Mouse (Mus musculus): ENCODE data around the gene Frem2. TPM values are rescaled to one million over a fixed set of nuclear protein-coding genes. Genes with fewer than 3 reads are reported as not detected.
A peak's percentile ranks its signal among the peaks of the same experiment; 100 is the strongest.

Frem2 gene
- total RNA-seq (2021) = 1 to 10 TPM; 2.0 to 2.1 TPM
- long read RNA-seq, full-length matches to known transcripts = 1 of 2 reads
- long read RNA-seq, partial matches to known transcripts = 1 of 2 reads
- long read RNA-seq, other reads (novel, unspliced or antisense) = 0 of 2 reads

DNA sequence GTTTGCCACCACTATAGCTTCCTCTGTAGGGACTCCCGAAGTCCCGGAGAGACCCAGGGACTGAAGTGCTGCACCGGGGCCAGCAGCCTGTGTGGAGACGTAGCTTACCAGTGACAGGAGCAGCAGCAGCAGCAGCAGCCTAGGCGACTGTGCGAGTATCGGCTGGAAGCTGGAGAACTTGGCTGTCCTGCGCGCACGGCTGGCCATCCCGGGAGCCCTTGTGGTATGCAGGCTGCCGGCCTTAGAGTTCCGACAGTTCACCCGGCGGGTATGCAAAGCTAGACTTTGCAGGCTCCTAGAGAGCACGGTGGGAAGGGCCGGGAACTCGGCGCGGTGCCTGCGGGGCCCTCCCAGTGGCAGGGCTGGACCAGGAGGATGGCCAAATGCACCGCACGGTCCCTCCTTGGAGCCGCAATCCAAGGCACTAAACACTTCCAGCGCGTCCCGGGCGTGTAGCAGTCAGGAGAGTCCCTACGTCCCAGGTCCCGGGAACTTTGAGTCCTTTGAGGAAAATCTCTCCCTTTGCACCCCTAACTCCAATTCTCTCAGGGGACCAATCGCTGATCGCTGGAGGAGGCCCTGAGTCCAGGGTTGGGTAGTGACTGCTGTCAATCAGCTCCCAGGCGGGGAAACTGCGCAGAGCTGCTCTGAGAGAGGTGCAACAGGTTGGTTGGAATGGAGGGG, at the start of gene Frem2:
Gene Frem2 (minus strand): TSS at position 478 of the 684 bp plus-strand sequence.
- peak; percentile 52 to 69 for DNase-seq (ENCODE audit: low spot score in 2 of 2)

DNA sequence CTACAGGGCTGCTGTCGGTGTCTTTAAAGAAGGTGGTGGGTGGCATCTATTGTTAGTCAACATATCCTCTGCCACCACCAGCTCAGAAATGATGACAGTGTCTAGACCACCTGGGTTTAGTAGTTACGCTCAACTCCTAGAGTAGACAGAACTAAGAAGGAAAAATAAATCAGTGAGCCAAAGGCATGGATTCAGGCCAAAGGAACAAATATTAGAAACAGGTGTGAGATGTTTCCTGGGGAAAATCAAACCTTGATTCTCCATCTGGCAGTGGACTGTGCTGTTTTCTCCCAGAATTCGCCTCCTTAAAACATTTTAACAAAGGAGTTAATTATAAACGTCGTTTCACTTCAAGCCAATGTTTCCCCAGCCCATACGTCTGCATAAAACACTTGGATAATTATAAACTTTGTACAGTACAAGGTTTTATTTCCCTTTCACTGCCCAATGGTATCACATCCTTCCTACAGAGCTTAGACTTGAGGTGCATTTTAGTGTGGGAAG, 48.9 kb upstream of the Frem2 start:
- DNase-seq (ENCODE audit: low spot score in 2 of 2) = no peak

DNA sequence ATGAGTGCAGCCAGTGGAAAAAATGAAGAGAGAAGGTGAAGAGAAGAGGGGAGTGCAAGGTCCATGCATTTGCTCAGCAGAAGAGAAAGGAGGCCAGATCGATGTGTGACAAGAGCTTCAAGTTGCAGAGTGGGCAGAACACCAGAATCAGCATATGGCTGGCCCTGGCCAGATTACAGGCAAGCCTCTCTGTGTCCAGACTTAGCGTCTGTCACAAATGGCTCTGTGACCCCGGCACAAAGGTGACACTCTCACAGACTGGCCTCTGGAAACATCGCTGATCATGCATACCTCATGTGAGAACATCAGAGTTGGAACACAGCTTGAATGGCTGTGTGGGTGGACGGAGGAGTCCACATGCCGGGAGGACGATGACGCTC, 46.0 kb upstream of the Frem2 start:
- DNase-seq (ENCODE audit: low spot score in 2 of 2) = no peak

DNA sequence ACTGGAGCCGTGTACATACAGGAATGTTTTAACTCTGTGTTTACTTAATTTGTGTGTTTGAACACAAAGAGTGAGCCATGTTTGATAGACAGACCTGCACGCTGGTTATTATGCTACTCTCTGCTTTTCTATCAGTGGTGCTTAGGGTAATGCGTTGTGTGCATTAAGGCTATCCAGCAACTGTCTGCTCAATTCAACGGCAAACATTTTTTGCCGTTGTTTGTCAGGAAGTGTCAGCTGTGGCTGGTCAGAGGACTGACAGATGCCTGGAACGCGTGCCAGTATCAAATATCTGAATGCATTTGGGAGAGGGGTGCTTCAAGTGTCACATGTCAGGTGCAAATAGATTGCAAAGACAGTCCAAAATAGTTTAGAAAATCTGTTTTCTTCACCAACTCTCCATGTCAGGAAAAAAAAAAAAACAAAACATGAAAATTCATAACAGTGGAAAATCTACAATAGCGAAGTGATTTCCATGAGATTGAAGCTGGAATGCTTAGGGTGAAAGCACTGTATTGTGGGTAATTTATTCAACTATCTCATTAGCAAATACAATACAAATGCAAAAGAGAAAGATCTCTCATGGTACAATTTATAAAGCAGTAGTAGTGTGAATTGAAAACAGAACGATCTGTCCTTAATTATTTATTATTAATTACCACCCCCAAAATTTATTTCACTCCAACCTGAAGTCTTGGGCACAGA, 45.4 kb upstream of the Frem2 start:
- no peak for DNase-seq (ENCODE audit: low spot score in 2 of 2)

DNA sequence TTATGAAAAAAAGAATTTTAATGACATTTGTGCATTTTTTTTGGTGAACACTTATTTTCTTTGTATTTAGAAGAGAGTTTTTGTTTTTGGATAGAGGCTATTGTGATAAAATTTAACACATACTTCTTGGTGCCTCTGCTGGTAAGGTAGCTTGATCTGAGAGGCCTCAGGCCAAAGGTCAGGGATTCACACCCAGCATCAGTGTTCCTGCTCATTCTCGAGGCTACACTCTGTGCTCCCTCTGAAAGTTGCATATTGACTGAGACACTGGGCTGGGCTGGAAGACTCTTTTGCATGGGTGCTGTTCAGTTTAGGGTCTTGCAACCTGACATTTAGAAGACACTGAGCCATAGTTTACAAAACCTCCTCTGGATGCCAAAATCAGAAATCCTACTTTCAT, 44.8 kb upstream of the Frem2 start:
- no peak for DNase-seq (ENCODE audit: low spot score in 2 of 2)

DNA sequence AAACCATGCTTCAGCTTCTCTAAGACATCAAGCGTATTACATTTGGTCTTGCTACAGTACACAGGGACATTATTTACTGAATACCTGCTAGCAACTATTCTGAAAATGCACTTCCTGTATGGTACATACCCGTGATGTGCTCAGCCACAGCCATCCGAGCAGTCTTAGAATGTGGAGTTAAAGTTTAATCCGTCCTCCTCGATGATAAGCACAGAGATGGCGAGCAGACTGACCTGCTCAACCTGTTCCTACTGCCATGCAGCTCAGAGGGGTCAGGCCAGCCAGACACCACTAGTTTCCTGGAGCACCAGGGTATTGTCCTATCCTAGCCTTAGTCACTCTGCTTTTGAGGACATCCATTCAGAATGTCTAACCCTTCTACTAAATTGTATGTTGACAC, 30.6 kb upstream of the Frem2 start:
- DNase-seq (ENCODE audit: low spot score in 2 of 2) = no peak

DNA sequence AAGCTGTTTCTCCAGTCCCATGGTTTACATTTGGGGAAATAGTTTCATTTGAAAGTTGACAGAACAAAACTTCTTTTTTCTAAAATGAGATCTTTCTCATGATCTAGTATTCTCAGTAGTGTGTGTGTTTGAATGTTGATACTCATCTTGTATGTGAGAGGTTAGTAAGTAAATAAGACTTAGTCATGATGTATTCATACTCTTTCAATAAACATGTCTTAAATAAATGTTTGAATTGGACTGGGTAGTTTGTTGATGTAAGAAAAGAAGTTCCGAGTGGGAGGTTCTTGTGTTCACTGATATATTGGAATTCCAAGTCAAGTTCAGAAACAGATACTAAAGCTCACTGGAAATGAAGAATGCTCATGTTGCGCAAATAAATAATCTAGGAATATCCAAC, 25.1 kb upstream of the Frem2 start:
- DNase-seq (ENCODE audit: low spot score in 2 of 2) = no peak

DNA sequence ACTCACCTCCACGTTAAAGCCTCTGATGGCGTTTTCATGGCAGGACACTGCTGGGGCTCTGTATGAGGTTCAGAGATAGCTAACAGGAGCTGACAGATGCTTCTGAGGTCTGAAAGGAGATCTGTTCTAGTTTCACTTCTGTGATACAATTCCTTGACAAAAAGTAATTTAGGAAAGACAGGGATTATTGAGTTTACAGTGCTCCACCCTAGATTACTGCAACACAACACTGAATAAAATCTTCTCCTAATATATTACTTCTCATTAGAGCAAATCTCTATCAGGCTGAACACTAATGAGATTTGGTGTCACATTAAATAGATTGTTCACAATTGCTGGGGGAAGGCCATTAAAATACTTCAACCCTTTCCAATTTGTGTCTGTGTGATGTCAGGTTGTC, 23.7 kb upstream of the Frem2 start:
- no peak for DNase-seq (ENCODE audit: low spot score in 2 of 2)

DNA sequence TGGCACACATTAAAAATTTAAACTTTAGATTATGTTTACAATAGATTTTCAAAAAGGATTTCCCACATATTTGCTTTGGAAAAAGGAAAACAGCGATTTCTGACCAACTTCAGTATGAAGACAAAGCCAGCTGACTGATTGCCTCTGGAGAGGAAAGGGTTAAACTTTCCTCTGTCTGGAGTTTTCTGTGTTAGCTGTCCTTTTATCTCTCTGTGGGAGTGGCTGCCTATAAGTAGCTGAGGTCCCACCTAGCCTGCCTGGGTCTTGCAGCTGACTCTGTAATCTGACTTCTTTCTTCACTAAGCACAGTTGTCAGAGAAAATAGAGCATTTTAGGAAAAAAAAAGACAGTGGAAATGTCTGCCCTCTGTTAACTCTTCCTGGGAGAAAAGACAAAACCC, 17.1 kb upstream of the Frem2 start:
- no peak for DNase-seq (ENCODE audit: low spot score in 2 of 2)

DNA sequence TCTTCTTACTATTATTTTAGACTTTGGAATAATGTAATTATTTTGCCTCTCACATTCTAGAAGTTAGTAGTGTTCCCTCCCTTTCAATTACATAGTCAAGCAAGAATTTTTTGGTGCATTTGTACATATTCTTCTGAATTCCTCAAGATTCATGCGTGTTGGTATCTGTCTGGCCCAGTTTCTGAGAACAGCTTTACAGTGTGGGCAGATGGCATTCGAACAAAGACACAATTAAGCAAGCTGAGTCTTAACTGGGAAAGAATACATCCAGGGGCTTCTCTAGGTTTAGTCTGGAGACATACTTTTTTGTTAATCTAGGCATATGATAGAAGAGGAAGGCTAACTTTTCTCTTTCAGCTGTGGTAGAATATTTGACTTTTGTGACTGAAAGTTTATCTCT, 12.6 kb upstream of the Frem2 start:
- peak; percentile 25 to 53 for DNase-seq (ENCODE audit: low spot score in 2 of 2)

DNA sequence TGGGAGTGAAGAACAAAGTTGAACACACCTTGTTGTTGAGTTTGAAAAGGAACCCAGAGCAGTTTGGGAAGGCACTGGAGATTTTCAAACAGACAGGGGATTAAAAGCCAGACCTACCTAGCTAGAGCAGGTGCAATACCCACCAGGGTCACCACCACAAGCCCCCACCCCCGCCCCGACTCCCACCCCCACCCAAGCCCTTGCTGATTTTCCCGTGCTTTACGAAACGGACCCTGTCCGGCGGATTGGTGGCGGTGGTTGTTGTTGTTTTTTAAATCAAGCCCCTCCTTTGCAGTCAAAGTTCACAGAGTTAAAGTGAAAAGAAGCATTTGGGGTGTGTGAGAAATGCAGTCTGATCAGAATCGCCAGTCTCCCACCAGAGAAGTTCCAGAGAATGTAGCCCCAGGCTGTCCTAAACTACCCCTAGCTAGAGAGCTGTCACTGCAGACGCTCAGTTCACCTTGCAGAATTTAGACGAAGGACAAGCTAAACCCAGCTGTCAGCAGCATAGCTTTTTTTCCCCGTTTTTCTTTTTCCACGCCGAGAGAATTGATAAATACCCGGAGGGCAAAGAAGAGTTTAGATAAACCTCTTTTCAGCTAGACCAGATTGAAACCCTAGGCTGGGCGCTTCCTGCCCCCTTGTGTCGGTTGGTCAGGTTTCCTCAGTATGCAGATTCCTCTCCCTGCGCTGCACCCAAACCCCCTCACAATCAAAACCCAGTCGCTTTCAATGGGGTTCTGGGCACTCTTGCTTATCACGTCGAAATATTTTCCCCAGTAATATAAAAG, 784 bp upstream of the Frem2 start:
- DNase-seq (ENCODE audit: low spot score in 2 of 2) = peak in 1 of 2 experiments; percentile 35

DNA sequence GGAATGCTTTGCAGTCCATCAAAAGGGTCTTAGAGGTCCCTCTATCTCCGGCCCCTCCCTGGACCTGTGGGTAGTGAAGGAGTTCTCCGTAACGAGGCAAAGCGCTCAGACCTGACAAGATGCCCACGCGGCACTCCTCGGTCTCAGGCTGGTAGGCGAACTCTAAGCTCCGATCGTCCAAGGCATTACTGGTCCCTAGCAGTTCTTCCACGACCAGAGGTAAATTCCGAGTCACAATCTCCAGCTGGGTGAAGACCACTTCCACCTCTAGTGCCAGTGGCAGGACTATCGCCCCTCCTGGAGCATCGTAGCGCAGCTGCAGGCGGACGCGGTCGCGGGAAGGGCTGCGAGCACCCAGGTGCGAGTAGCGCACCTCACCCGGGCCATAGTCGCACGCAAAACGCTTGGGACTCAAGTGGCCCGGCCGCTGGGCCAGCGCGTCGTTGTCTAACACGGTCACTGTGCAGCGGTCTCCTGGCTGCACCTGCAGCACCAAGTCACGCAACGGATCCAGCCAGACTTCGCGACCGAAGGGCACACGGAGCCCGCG, 752 bp downstream of the Frem2 start:
- DNase-seq (ENCODE audit: low spot score in 2 of 2) = no peak

DNA sequence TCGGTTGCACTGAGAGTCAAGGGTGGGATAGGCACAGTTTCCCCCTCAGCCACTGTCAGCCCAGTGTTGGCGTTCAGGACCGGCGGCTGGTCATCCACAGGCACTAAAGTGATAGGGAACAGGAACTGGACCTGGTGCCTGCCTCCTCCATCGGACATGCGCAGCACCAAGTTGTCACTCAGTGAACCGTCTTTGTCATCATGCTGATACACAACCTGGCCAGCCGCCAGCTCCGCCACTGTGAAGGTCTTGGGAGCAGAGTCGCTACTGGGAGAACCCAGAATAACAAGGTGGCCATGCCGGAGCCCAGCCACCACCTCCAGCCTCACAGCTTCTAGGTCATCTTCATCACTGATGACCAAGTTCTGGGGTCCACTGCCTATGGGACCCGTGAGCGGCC, 1.8 kb downstream of the Frem2 start:
- no peak for DNase-seq (ENCODE audit: low spot score in 2 of 2)

DNA sequence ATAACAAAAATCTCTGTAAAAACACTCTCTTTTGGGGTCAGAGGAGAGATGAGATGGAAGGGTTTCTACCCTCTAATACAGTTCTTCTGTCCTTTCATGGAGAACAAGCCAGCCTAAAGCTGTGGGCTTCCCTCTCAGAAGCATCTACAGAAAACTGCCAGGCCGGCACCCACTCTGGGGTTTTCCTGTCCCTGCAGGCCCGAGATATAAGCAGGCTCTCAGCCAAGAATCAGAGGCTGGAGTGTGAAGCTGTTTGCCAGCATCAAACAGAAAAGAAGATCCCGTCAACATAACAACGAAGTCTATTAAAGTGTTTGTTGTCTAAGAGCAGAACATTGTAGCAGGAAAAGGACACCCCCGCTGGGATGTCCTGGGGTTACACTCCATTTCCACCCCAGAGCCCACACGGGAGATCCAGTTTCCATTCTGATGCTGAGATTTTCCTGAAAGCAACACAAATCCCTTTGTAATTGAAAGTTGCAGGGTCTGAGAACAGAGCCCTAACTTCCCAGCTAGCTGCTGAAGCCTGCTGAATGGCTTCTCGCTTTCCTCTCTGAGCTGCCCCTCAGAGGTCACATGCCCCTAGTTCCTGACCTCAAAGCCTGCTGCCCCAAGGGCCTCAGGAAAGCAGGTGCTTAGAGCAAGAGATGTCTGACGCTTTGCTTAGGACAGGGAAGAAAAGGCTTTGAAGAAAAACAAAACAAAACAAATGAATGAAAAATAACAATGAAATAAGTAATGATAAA, 7.0 kb downstream of the Frem2 start:
- DNase-seq (ENCODE audit: low spot score in 2 of 2) = no peak

DNA sequence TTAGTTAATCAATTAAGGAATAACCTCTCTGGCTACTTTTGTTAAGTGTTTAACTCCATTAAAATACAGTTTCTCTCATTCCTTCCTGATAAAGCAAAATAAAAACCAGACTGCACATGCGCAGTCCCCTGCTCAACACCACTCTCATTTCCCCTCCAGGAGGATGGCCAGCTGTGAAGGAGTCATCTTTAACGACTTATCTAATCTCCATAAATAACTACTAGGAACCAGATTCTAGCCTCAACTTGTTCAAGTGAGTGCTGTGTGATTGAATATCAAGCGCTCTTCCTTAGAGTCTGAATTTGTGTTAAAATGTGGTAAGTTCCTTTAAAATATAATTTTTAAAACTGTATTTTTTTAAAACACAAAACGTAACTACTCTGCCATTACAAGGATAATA, 7.7 kb downstream of the Frem2 start:
- DNase-seq (ENCODE audit: low spot score in 2 of 2) = no peak

DNA sequence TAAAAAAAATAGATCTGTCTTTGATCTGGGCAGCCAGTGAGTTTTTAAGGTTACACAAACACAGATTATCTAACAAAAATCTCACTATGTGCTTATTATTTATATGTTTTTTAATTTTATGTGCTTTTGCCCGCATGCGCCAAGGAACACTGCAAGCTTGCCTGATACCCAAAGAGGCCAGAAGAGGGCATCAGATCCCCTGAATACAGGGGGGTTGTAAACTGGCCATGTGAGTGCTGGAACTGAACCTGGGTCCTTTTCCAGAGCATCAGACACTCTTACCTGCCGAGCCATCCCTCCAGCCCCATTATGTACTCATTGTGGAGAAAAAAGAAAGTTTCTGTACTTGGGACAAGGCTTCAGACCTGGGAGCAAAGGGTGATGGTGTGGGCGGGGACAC, 8.3 kb downstream of the Frem2 start:
- DNase-seq (ENCODE audit: low spot score in 2 of 2) = no peak

DNA sequence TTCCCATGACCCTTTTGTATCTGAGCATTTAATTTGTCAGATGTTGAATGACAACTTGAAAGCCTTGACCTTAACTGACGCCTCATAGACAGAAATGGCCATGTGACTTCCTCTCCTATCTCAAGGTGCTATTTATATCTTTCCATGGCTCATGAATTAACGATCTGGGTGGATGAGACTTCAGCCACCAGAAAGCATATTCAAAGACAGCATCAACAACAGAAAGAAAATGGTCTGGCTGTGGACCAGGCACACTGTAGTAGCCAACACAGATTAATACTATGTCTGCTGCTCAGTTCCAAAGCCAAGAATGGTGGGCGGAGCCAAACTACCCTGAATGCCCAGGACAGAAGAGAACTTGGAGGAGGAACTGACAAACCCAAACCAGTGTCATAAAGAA, 21.2 kb downstream of the Frem2 start:
- no peak for DNase-seq (ENCODE audit: low spot score in 2 of 2)

DNA sequence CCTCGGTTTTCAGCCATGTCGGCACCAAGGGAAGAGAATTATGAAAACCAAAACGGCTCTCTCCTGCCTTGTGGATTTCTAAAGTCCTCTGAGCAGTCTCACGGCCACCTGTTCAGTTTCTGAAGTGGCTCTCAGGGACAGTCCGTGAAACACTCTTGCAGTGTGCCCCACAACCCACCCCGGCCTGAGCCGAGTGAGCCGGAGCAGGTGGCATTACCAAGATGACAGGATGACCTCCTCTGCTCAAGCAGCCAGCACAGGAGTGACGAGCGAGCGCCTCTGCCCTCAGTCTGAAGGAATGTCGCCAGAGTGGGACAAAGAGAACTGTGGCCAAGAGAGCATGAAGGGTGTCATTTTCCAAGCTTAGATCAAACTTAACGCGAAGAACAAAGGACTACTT, 26.0 kb downstream of the Frem2 start:
- no peak for DNase-seq (ENCODE audit: low spot score in 2 of 2)

DNA sequence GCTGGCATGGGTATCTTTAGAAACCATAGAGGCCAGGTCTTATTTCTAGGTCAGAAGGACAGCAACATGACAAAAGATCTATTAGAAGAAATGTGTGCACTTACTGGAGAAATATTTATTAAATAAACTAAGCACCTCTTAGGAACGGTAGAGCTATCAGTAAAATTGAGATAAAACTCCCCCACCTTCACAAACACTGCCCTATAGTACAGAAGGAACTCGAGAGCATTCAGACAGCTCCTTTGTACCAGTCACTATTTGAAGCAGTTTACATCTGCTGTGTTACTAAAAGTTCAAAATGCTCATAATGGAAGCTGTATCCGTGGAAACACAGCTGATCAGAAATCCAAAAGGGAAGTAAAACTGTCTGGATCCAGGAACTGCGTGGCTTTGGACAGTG, 26.5 kb downstream of the Frem2 start:
- no peak for DNase-seq (ENCODE audit: low spot score in 2 of 2)

DNA sequence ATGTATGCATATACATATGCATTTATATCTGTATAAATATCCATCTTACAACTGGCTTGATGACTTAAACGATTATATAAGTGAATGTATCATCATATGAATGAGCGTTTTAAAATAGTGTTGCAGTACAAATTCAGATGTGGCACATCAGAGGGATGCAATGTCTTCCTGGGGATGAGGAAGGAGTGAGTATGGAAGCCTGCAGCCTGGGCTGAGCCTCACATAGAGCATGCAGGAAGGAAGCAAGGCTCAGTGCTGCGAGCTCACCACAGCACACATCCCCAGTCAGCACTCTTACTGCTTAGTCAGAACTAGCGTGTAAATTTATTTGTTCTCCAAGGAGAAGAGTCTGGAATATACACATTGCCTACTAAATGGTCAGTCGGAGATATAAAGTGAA, 27.2 kb downstream of the Frem2 start:
- no peak for DNase-seq (ENCODE audit: low spot score in 2 of 2)

DNA sequence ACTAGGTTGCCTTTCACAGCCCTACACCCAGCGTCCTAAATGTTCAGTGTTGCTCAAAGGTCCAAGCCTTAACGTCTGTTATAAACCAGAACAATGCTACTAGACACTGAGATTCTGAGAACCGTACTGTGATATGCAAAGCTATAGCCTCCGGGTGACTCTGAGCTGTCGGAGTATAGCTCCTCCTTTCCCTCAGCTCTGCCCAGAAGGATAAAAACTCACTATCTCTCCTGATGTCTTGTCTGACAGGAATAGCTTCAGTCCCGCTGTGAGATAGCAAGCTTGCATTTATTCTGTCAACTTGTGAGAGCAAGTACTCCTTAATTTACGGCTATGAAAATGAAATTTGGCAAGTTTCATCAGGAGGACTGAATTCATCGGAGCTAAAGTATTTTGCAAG, 33.9 kb downstream of the Frem2 start:
- DNase-seq (ENCODE audit: low spot score in 2 of 2) = no peak
